Mouse (Mus musculus) MEL (cell line): ENCODE results near the gene Igsf21. TPM values are rescaled to one million over a fixed set of nuclear protein-coding genes. Genes with fewer than 3 reads are reported as not detected.

Experiments used
- DNase-seq: peaks from one replicate; pipeline ENCODE4 v3.0.0; 2011; ENCODE audit warnings: low read depth, low spot score
- H3K27ac ChIP-seq: 2 replicates; pipeline ENCODE4 v1.5.1; 2012; ENCODE audit warnings: low read depth, mild to moderate bottlenecking, control low read depth, low read length, moderate library complexity; ENCODE audit not compliant: control insufficient read depth
- H3K27me3 ChIP-seq, 2 experiments: fragments of 150-350 bp in 1 of 2; sonication (generic) in 1 of 2; 2 replicates each; pipeline ENCODE4 v1.6.1; 2012; ENCODE audit warnings: low read length in 2 of 2, mild to moderate bottlenecking in 2 of 2, improper control_type of control experiment in 1 of 2, moderate library complexity in 1 of 2; ENCODE audit not compliant: insufficient read depth in 2 of 2, control insufficient read depth in 1 of 2
- H3K36me3 ChIP-seq, 2 experiments: 2 replicates each; pipeline ENCODE4 v1.6.1; 2012 to 2014; ENCODE audit warnings: low read length in 2 of 2, improper control_type of control experiment in 1 of 2, inconsistent platforms in 1 of 2, mild to moderate bottlenecking in 1 of 2; ENCODE audit not compliant: insufficient read depth in 2 of 2, control insufficient read depth in 1 of 2
- H3K4me1 ChIP-seq, 2 experiments: fragments of 150-350 bp in 1 of 2; sonication (generic) in 1 of 2; 2 replicates each; pipeline ENCODE4 v1.6.1; 2012; ENCODE audit warnings: low read length in 2 of 2, improper control_type of control experiment in 1 of 2, mild to moderate bottlenecking in 1 of 2; ENCODE audit not compliant: insufficient read depth in 2 of 2, control insufficient read depth in 1 of 2
- H3K4me3 ChIP-seq, 2 experiments: fragments of 150-350 bp in 1 of 2; sonication (generic) in 1 of 2; 2 replicates each; pipeline ENCODE4 v1.5.1; 2012; ENCODE audit warnings: low read depth in 2 of 2, low read length in 2 of 2, mild to moderate bottlenecking in 2 of 2, moderate library complexity in 2 of 2, control low read depth in 1 of 2, improper control_type of control experiment in 1 of 2; ENCODE audit not compliant: control insufficient read depth in 1 of 2, insufficient read depth in 1 of 2
- H3K79me2 ChIP-seq: 2 replicates; pipeline ENCODE4 v1.6.1; 2012; ENCODE audit warnings: mild to moderate bottlenecking, low read length, moderate library complexity; ENCODE audit not compliant: control insufficient read depth, poor library complexity, insufficient read depth
- H3K9ac ChIP-seq: 2 replicates; pipeline ENCODE4 v1.6.1; 2012; ENCODE audit warnings: low read depth, mild to moderate bottlenecking, control low read depth, low read length, moderate library complexity; ENCODE audit not compliant: control insufficient read depth, poor library complexity, severe bottlenecking
- H3K9me3 ChIP-seq: fragments of 150-350 bp; sonication (generic); replicated peaks from 2 replicates; pipeline ENCODE4 v1.6.1; 2012; ENCODE audit warnings: mild to moderate bottlenecking, low read length, improper control_type of control experiment, moderate library complexity; ENCODE audit not compliant: insufficient read depth
- BHLHE40 ChIP-seq: IDR thresholded peaks from 2 replicates; pipeline ENCODE4 v1.6.1; 2012; ENCODE audit warnings: low read depth, mild to moderate bottlenecking, inconsistent platforms, low read length, improper control_type of control experiment, borderline replicate concordance
- CHD1 ChIP-seq: IDR thresholded peaks from 2 replicates; pipeline ENCODE4 v1.6.1; 2012; ENCODE audit warnings: low read depth, mild to moderate bottlenecking, inconsistent platforms, low read length, improper control_type of control experiment
- CHD2 ChIP-seq: IDR thresholded peaks from 2 replicates; pipeline ENCODE4 v1.6.1; 2011; ENCODE audit warnings: low read length, improper control_type of control experiment
- ELF1 ChIP-seq: IDR thresholded peaks from 2 replicates; pipeline ENCODE4 v1.6.1; 2014; ENCODE audit warnings: low read depth, mild to moderate bottlenecking, inconsistent platforms, low read length, improper control_type of control experiment, moderate library complexity
- EP300 ChIP-seq, 2 experiments: IDR thresholded peaks; 2 replicates each; pipeline ENCODE4 v1.6.1; 2011; ENCODE audit warnings: improper control_type of control experiment in 2 of 2, low read length in 2 of 2, low read depth in 1 of 2, mild to moderate bottlenecking in 1 of 2
- ETS1 ChIP-seq: IDR thresholded peaks from 2 replicates; pipeline ENCODE4 v1.6.1; 2012; ENCODE audit warnings: low read depth, mild to moderate bottlenecking, inconsistent platforms, low read length, improper control_type of control experiment, moderate library complexity
- JUND ChIP-seq: IDR thresholded peaks from 2 replicates; pipeline ENCODE4 v1.6.1; 2011; ENCODE audit warnings: low read depth, mild to moderate bottlenecking, improper control_type of control experiment, low read length
- MAFK ChIP-seq: IDR thresholded peaks from 2 replicates; pipeline ENCODE4 v1.6.1; 2011; ENCODE audit warnings: low read depth, mild to moderate bottlenecking, low read length, improper control_type of control experiment, borderline replicate concordance
- MAX ChIP-seq: IDR thresholded peaks from 2 replicates; pipeline ENCODE4 v1.6.1; 2011; ENCODE audit warnings: low read length, improper control_type of control experiment
- MAZ ChIP-seq: IDR thresholded peaks from 2 replicates; pipeline ENCODE4 v1.6.1; 2012; ENCODE audit warnings: low read depth, mild to moderate bottlenecking, inconsistent platforms, low read length, improper control_type of control experiment
- MXI1 ChIP-seq: IDR thresholded peaks from 2 replicates; pipeline ENCODE4 v1.6.1; 2011; ENCODE audit warnings: mild to moderate bottlenecking, low read depth, low read length, improper control_type of control experiment
- NRF1 ChIP-seq: IDR thresholded peaks from 2 replicates; pipeline ENCODE4 v1.6.1; 2014; ENCODE audit warnings: low read depth, mild to moderate bottlenecking, inconsistent platforms, low read length, improper control_type of control experiment, moderate library complexity; ENCODE audit not compliant: poor library complexity, insufficient read depth, severe bottlenecking
- POLR2A ChIP-seq, 2 experiments: IDR thresholded peaks; 2 replicates each; pipeline ENCODE4 v1.6.1; 2011 to 2012; ENCODE audit warnings: low read length in 2 of 2, mild to moderate bottlenecking in 2 of 2, control low read depth in 1 of 2, improper control_type of control experiment in 1 of 2, low read depth in 1 of 2, moderate library complexity in 1 of 2; ENCODE audit not compliant: control insufficient read depth in 1 of 2, insufficient read depth in 1 of 2, poor library complexity in 1 of 2
- POLR2AphosphoS5 ChIP-seq: IDR thresholded peaks from 2 replicates; pipeline ENCODE4 v1.6.1; 2012; ENCODE audit warnings: low read depth, borderline replicate concordance, mild to moderate bottlenecking, inconsistent platforms, low read length, moderate library complexity, mixed read lengths
- RAD21 ChIP-seq: IDR thresholded peaks from 2 replicates; pipeline ENCODE4 v1.6.1; 2011; ENCODE audit warnings: mild to moderate bottlenecking, low read depth, low read length, improper control_type of control experiment
- TCF12 ChIP-seq: IDR thresholded peaks from 2 replicates; pipeline ENCODE4 v1.6.1; 2014; ENCODE audit warnings: low read depth, mild to moderate bottlenecking, inconsistent platforms, low read length, improper control_type of control experiment, moderate library complexity
- UBTF ChIP-seq: IDR thresholded peaks from 2 replicates; pipeline ENCODE4 v1.6.1; 2012; ENCODE audit warnings: low read depth, mild to moderate bottlenecking, inconsistent platforms, low read length, improper control_type of control experiment, moderate library complexity, borderline replicate concordance; ENCODE audit not compliant: insufficient read depth
- USF1 ChIP-seq: IDR thresholded peaks from 2 replicates; pipeline ENCODE4 v1.6.1; 2014; ENCODE audit warnings: low read depth, mild to moderate bottlenecking, inconsistent platforms, low read length, improper control_type of control experiment, moderate library complexity
- USF2 ChIP-seq, 2 experiments: IDR thresholded peaks; 2 replicates each; pipeline ENCODE4 v1.6.1; 2011 to 2012; ENCODE audit warnings: improper control_type of control experiment in 2 of 2, low read length in 2 of 2, borderline replicate concordance in 1 of 2, inconsistent platforms in 1 of 2, low read depth in 1 of 2, mild to moderate bottlenecking in 1 of 2; ENCODE audit not compliant: insufficient read depth in 1 of 2
- ZC3H11A ChIP-seq: IDR thresholded peaks from 2 replicates; pipeline ENCODE4 v1.6.1; 2012; ENCODE audit warnings: low read depth, mild to moderate bottlenecking, inconsistent platforms, low read length, improper control_type of control experiment
- ZKSCAN1 ChIP-seq: IDR thresholded peaks from 2 replicates; pipeline ENCODE4 v1.6.1; 2012; ENCODE audit warnings: low read depth, mild to moderate bottlenecking, inconsistent platforms, low read length, improper control_type of control experiment, moderate library complexity
- ZMIZ1 ChIP-seq: IDR thresholded peaks from 2 replicates; pipeline ENCODE4 v1.6.1; 2012; ENCODE audit warnings: low read depth, mild to moderate bottlenecking, inconsistent platforms, low read length, improper control_type of control experiment, moderate library complexity
- ZNF384 ChIP-seq: IDR thresholded peaks from 2 replicates; pipeline ENCODE4 v1.6.1; 2012; ENCODE audit warnings: low read depth, mild to moderate bottlenecking, inconsistent platforms, low read length, improper control_type of control experiment
- polyA plus RNA-seq, 2 experiments: library from polyadenylated mRNA; stranded (reverse) in 1 of 2; unstranded in 1 of 2; fragments of >175 nt in 1 of 2; fragments of >200 nt in 1 of 2; gene quantifications; 2 replicates each; pipeline versions ENCODE4 v1.2.1 to v1.2.4; 2012; ENCODE audit warnings: low replicate concordance in 2 of 2, low read depth in 1 of 2; ENCODE audit not compliant: insufficient read length in 2 of 2, insufficient read depth in 1 of 2, missing spikeins in 1 of 2
- total RNA-seq: library from RNA; depleted of rRNA; stranded (reverse); fragments of 300-350 nt; gene quantifications from 2 replicates; pipeline ENCODE4 v1.2.3, GENCODE M21; 2012

Gene Igsf21
- total and polyA plus RNA-seq, 3 experiments = not detected

DNA sequence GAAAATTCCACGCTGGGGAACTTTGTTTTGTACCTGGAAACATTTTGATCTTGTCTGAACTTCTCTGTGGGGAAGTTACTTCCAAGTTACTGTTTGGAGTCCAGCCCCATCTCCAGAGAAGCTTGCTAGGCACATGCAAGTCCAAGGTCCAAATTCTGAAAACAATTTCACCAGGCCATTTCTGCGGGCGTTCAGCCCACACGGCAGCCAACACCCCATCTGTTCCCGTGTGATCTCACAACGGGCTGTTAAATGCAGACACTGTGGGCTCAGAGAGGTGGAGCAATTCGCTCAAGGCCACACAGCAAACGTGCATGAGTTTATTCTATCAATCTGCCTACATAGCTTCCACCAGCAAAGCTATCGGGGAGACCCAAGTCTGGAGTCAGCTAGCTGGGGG, 21.4 kb downstream of the Igsf21 start:
- no peaks in the 10 kb centered on the region for H3K27me3 ChIP-seq
- TF ChIP-seq USF1 = no peak
- TF ChIP-seq, all 39 proteins: peak for 0

DNA sequence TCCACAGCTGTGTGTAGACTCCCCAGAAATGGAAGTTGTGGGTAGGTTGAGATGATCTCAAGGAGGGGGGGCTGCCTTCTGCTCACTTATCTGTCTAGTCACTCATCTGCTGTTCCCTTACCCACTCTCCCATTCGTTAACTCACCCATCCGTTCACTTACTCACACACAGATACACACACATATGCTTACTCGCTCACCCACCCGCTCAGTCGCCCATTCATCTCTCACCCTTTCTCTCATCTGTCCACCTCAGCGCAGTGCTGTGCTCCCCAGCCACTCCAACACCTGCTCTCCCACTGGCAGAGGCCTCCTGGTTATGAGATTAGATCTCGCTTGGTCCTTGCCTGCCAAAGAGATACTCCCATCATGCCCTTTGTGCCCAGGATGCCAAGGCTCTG, 22.1 kb downstream of the Igsf21 start:
- no peaks in the 10 kb centered on the region for H3K4me1 ChIP-seq
- H3K36me3 ChIP-seq = no peaks in the 10 kb centered on the region
- H3K9ac ChIP-seq = no peak overlapping the region
- no peak overlapping the region for H3K4me3 ChIP-seq
- no peaks in the 10 kb centered on the region for H3K9me3 ChIP-seq
- no peak for DNase-seq
- no peaks in the 10 kb centered on the region for H3K27me3 ChIP-seq
- no peaks in the 10 kb centered on the region for H3K79me2 ChIP-seq
- H3K27ac ChIP-seq = no peak overlapping the region
- TF ChIP-seq TCF12 (no peak), MAFK (no peak), POLR2AphosphoS5 (no peak), CHD1 (no peak), BHLHE40 (no peak), ZKSCAN1 (no peak), ZNF384 (no peak), MAZ (no peak), ZMIZ1 (no peak), MXI1 (no peak), CHD2 (no peak), ETS1 (no peak), MAX (no peak), NRF1 (no peak), ZC3H11A (no peak)

More for the DNA sequence above, 21.4 kb downstream of the Igsf21 start:
- Histone ChIP-seq H3K9me3 (no peaks in the 10 kb centered on the region), H3K4me1 (no peaks in the 10 kb centered on the region), H3K36me3 (no peaks in the 10 kb centered on the region), H3K27ac (no peak overlapping the region), H3K79me2 (no peaks in the 10 kb centered on the region), H3K9ac (no peak overlapping the region), H3K4me3 (no peak overlapping the region)
- no peak for DNase-seq

DNA sequence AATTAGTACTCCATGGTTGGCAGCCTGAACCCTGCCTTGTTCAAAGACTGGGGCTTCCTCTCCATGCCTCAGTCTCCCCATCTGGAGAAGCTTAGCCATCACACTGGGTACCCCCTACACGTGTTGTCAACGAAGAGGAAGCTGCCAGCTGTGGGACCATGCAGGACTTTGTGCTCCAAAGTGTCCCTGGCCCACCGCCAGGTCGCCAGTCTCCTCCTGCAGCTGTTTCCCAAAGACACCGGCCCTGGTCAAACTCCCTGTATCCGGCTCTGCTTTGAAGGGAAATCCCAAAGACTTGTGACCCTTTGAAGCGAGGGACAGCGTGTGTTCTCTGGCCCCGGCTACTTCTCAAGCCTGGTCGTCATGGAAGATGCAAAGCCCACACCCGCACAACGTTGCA, 23.5 kb downstream of the Igsf21 start:
- H3K36me3 ChIP-seq = no peaks in the 10 kb centered on the region
- no peaks in the 10 kb centered on the region for H3K27me3 ChIP-seq

More for the DNA sequence above, 23.5 kb downstream of the Igsf21 start:
- TF ChIP-seq UBTF = no peak
- no peak for TF ChIP-seq POLR2AphosphoS5
- TF ChIP-seq POLR2A (IDR thresholded peaks at IDR 0.05; ENCODE audit: control insufficient read depth in 1 of 2, insufficient read depth in 1 of 2, low read depth in 1 of 2, low read length in 2 of 2, poor library complexity in 1 of 2) = no peak
- no peak for TF ChIP-seq EP300 (IDR thresholded peaks at IDR 0.05; ENCODE audit: low read depth in 1 of 2, low read length in 2 of 2)
- TF ChIP-seq JUND = no peak
- TF ChIP-seq MXI1 = no peak
- TF ChIP-seq MAX = no peak
- no peak for TF ChIP-seq USF2 (IDR thresholded peaks at IDR 0.05; ENCODE audit: borderline replicate concordance in 1 of 2, insufficient read depth in 1 of 2, low read depth in 1 of 2, low read length in 2 of 2)
- no peak for TF ChIP-seq ELF1
- TF ChIP-seq RAD21 = no peak
- H3K4me3 ChIP-seq = no peak overlapping the region
- no peaks in the 10 kb centered on the region for H3K9me3 ChIP-seq
- H3K27ac ChIP-seq = no peak overlapping the region
- H3K4me1 ChIP-seq = no peaks in the 10 kb centered on the region
- no peak overlapping the region for H3K9ac ChIP-seq
- H3K79me2 ChIP-seq = no peaks in the 10 kb centered on the region
- no peak for DNase-seq
